Mouse (Mus musculus) ovary, postnatal 36 days (tissue): ENCODE measurements around the gene Gm8797.
"Not testable (repeated sequence)": the region's sequence is repeated elsewhere in the genome, so short reads cannot be mapped to it uniquely, and the experiment has no call there.

Experiments used
- DNase-seq: peaks from one replicate; pipeline ENCODE4 v3.0.0; 2022; ENCODE audit warnings: low spot score, mixed read lengths

Gene Gm8797

GRCm38 (mm10) chr3:5750506-5750905, at the start of gene Gm8797:
Gm8797 (plus strand) TSS chr3:5750806.
- DNase-seq: not testable (repeated sequence)

- DNase-seq: no peak
These were observed 36.1 kb upstream of the Gm8797 start for GRCm38 (mm10) chr3:5714481-5714880.

DNA sequence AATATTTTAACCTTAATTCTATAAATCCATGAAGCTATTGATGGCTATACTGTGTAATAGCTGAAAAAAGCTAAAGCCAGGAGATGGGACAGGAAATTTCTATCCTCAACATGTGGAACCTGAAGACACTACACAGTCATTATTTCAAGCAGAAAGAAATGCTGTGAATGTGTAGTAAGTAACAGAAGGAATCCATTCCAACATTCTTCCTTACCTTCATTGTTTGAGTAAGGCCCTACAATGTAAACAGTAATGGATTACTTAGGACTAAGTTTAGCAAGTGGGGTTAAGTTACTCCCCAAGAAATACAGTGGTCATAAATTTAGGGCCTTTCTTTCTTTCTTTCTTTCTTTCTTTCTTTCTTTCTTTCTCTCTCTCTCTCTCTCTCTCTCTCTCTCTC, 17.7 kb upstream of the Gm8797 start:
- no peak for DNase-seq

DNA sequence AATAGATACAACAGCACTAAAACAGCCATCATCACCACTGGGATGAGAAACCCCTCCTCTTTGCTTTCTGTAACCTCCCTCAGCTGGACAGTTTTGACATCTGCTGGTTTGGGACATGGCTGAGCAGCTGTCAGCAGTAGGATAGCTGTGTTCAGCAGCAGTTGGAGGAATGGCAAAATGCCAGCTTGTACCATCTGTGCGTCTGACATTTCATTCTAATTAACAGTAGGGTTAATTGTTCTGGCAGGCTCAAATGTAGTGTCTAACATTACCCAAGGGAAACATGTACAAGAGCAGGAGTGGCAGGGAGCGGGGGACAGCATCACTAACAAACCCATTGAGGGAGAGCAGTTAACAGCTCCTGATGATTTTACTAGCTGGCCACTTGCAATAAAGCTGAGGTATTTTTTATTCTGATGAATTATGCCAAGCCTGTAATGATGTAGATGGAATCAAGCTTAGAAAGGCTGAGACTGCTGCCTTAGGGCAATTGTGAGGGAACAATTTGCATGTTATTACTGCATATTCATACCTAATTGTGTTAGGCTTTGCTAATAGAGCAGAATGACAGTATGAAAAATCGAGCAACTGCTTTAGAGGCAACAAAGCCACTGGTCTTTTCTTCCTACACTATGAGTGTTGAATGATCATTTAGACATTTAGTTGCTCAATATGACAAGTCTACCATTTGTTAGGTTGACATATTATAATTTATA, 4.3 kb downstream of the Gm8797 start:
- DNase-seq: no peak

- DNase-seq: no peak
These were observed 15.7 kb downstream of the Gm8797 start for GRCm38 (mm10) chr3:5766256-5766655.

DNA sequence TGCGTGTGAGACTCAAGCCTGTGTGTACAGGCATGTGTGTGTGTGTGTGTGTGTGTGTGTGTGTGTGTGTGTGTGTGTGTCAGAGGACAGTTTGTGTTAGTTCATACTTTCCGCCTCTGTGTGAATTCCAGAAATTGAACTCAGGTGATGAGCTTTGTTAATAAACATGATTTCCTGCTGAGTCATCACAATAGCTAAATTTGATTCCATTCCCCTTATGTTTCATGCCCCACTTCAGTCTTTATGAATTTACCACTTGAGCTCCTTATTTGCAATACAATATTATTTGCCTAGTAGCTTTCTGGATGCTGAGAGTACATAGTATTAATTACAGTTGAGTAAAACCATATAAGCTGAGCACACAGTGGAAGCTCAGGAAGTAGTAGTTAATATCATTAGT, 26.3 kb downstream of the Gm8797 start:
- DNase-seq: no peak
